Mouse (Mus musculus): ENCODE data around the gene Csta1.
A peak's percentile ranks its signal among the peaks of the same experiment; 100 is the strongest.
"Not testable (repeated sequence)": the region's sequence is repeated elsewhere in the genome, so short reads cannot be mapped to it uniquely, and the experiment has no call there.

Gene Csta1

GRCm38 (mm10) chr16:36131141-36131540 is at the start of gene Csta1:
TSS of gene Csta1 (minus strand) at chr16:36131241.
- no peak for DNase-seq

- no peak for DNase-seq
Measured at GRCm38 (mm10) chr16:36179910-36180309, 48.9 kb upstream of the Csta1 start.

GRCm38 (mm10) chr16:36176108-36176507 is 45.1 kb upstream of the Csta1 start:
- no peak for DNase-seq

GRCm38 (mm10) chr16:36167841-36168240 is 36.8 kb upstream of the Csta1 start:
- not testable (repeated sequence) for DNase-seq

- no peak for DNase-seq
Measured at GRCm38 (mm10) chr16:36156402-36156975, 25.4 kb upstream of the Csta1 start, which contains the start of gene Stfa2l1. TSS of gene Stfa2l1 (plus strand) at chr16:36156811.

- no peak for DNase-seq
Measured at GRCm38 (mm10) chr16:36138201-36138600, 7.2 kb upstream of the Csta1 start.

- DNase-seq, result peak; percentile 9
Measured at GRCm38 (mm10) chr16:36128092-36128491, 2.9 kb downstream of the Csta1 start.

- peak; percentile 25 for DNase-seq
Measured at GRCm38 (mm10) chr16:36115751-36116150, 15.3 kb downstream of the Csta1 start.

- DNase-seq, result not testable (repeated sequence)
Measured at GRCm38 (mm10) chr16:36111486-36111885, 19.6 kb downstream of the Csta1 start.

- no peak for DNase-seq
Measured at GRCm38 (mm10) chr16:36102211-36102610, 28.8 kb downstream of the Csta1 start.

GRCm38 (mm10) chr16:36101526-36101925 is 29.5 kb downstream of the Csta1 start:
- DNase-seq, result no peak

GRCm38 (mm10) chr16:36097813-36098499 is 33.1 kb downstream of the Csta1 start:
- not testable (repeated sequence) for DNase-seq

- no peak for DNase-seq
Measured at GRCm38 (mm10) chr16:36094079-36094478, 37.0 kb downstream of the Csta1 start.

GRCm38 (mm10) chr16:36090785-36091509 is 40.1 kb downstream of the Csta1 start:
- no peak for DNase-seq

GRCm38 (mm10) chr16:36089850-36090616 is 41.0 kb downstream of the Csta1 start:
- peak; percentile 80 for DNase-seq

- DNase-seq, result peak; percentile 51
Measured at GRCm38 (mm10) chr16:36089065-36089464, 42.0 kb downstream of the Csta1 start.

- DNase-seq, result peak; percentile 66
Measured at GRCm38 (mm10) chr16:36087846-36088245, 43.2 kb downstream of the Csta1 start.

GRCm38 (mm10) chr16:36079916-36080315 is 51.1 kb downstream of the Csta1 start:
- DNase-seq, result no peak

GRCm38 (mm10) chr16:36074772-36075171 is 56.3 kb downstream of the Csta1 start:
- no peak for DNase-seq

GRCm38 (mm10) chr16:36072410-36073011 is 58.5 kb downstream of the Csta1 start:
- DNase-seq, result no peak

GRCm38 (mm10) chr16:36071450-36072379 is 59.3 kb downstream of the Csta1 start, which contains the start of the genes Fam162a and Ccdc58:
TSS of gene Fam162a (minus strand) at chr16:36071594.
TSS of gene Ccdc58 (plus strand) at chr16:36071685.
- peak; percentile 94 for DNase-seq
